Mouse (Mus musculus): Measurements from ENCODE around the gene Aqp9. TPM values are rescaled to one million over a fixed set of nuclear protein-coding genes. Genes with fewer than 3 reads are reported as not detected.
A peak's percentile ranks its signal among the peaks of the same experiment; 100 is the strongest.
"Not testable (repeated sequence)": the region's sequence is repeated elsewhere in the genome, so short reads cannot be mapped to it uniquely, and the experiment has no call there.

The Aqp9 gene
- total RNA-seq, 2 experiments from 2014 or later, result 0.16 to 0.22 TPM

- intact Hi-C loops (cut with DNase I), result no loop called here
- DNase-seq, result no peak
Observed at GRCm38 (mm10) chr9:71150175-71150574, 18.3 kb downstream of the Aqp9 start.

- intact Hi-C loops (cut with DNase I), result no loop called here
- DNase-seq, result no peak
Observed at GRCm38 (mm10) chr9:71148890-71149289, 19.6 kb downstream of the Aqp9 start.

GRCm38 (mm10) chr9:71146210-71146609, 22.3 kb downstream of the Aqp9 start:
- no peak for DNase-seq
- intact Hi-C loops (cut with DNase I), result no loop called here

GRCm38 (mm10) chr9:71140205-71140604, 28.3 kb downstream of the Aqp9 start:
- intact Hi-C loops (cut with DNase I), result no loop called here
- no peak for DNase-seq

GRCm38 (mm10) chr9:71138936-71139335, 29.5 kb downstream of the Aqp9 start:
- DNase-seq, result no peak
- intact Hi-C loops (cut with DNase I), result loop anchor here (10.0 kb wide), 1 partner anchor 486 kb away; no protein-coding TSS in a partner anchor

GRCm38 (mm10) chr9:71137267-71137945, 31.1 kb downstream of the Aqp9 start:
- intact Hi-C loops (cut with DNase I), result loop anchor here (10.0 kb wide), 1 partner anchor 487 kb away; no protein-coding TSS in a partner anchor
- no peak for DNase-seq

GRCm38 (mm10) chr9:71135073-71135472, 33.4 kb downstream of the Aqp9 start:
- intact Hi-C loops (cut with DNase I), result loop anchor here (10.0 kb wide), 1 partner anchor 490 kb away; no protein-coding TSS in a partner anchor
- no peak for DNase-seq

GRCm38 (mm10) chr9:71133190-71133589, 35.3 kb downstream of the Aqp9 start:
- no peak for DNase-seq
- intact Hi-C loops (cut with DNase I), result loop anchor here (10.0 kb wide), 1 partner anchor 492 kb away; no protein-coding TSS in a partner anchor

GRCm38 (mm10) chr9:71131822-71132221, 36.7 kb downstream of the Aqp9 start:
- no peak for DNase-seq
- intact Hi-C loops (cut with DNase I), result loop anchor here (10.0 kb wide), 1 partner anchor 493 kb away; no protein-coding TSS in a partner anchor

GRCm38 (mm10) chr9:71128911-71129310, 39.6 kb downstream of the Aqp9 start:
- peak; percentile 49 to 60 for DNase-seq
- intact Hi-C loops (cut with DNase I), result loop anchor here (10.0 kb wide), 1 partner anchor 56 kb away; no protein-coding TSS in a partner anchor

GRCm38 (mm10) chr9:71126205-71126604, 42.3 kb downstream of the Aqp9 start:
- peak; percentile 7 to 10 for DNase-seq
- intact Hi-C loops (cut with DNase I), result loop anchor here (10.0 kb wide), 1 partner anchor 59 kb away; no protein-coding TSS in a partner anchor

- DNase-seq, result not testable (repeated sequence)
- intact Hi-C loops (cut with DNase I), result loop anchor here (10.0 kb wide), 1 partner anchor 62 kb away; no protein-coding TSS in a partner anchor
Observed at GRCm38 (mm10) chr9:71123095-71123494, 45.4 kb downstream of the Aqp9 start.

- DNase-seq, result no peak
- intact Hi-C loops (cut with DNase I), result loop anchor here (10.0 kb wide), 1 partner anchor 64 kb away; no protein-coding TSS in a partner anchor
Observed at GRCm38 (mm10) chr9:71120924-71121323, 47.6 kb downstream of the Aqp9 start.

- DNase-seq, result peak in 1 of 2 experiments; percentile 10
- intact Hi-C loops (cut with DNase I), result no loop called here
Observed at GRCm38 (mm10) chr9:71113166-71113565, 55.3 kb downstream of the Aqp9 start.

GRCm38 (mm10) chr9:71103521-71103920, 65.0 kb downstream of the Aqp9 start:
- intact Hi-C loops (cut with DNase I), result no loop called here
- no peak for DNase-seq

GRCm38 (mm10) chr9:71094066-71094465, 74.4 kb downstream of the Aqp9 start:
- no peak for DNase-seq
- intact Hi-C loops (cut with DNase I), result no loop called here

GRCm38 (mm10) chr9:71092038-71092437, 76.4 kb downstream of the Aqp9 start:
- intact Hi-C loops (cut with DNase I), result no loop called here
- no peak for DNase-seq

GRCm38 (mm10) chr9:71079201-71079600, 89.3 kb downstream of the Aqp9 start:
- intact Hi-C loops (cut with DNase I), result loop anchor here (10.0 kb wide), 1 partner anchor 664 kb away; no protein-coding TSS in a partner anchor
- no peak for DNase-seq

- intact Hi-C loops (cut with DNase I), result loop anchor here (10.0 kb wide), 1 partner anchor 663 kb away; no protein-coding TSS in a partner anchor
- no peak for DNase-seq
Observed at GRCm38 (mm10) chr9:71077251-71077825, 91.1 kb downstream of the Aqp9 start.

- intact Hi-C loops (cut with DNase I), result loop anchor here (10.0 kb wide), 1 partner anchor 661 kb away; no protein-coding TSS in a partner anchor
- DNase-seq, result no peak
Observed at GRCm38 (mm10) chr9:71076201-71076648, 92.3 kb downstream of the Aqp9 start.

GRCm38 (mm10) chr9:71073831-71074230, 94.7 kb downstream of the Aqp9 start:
- intact Hi-C loops (cut with DNase I), result loop anchor here (2.0 to 10.0 kb wide), 5 partner anchors 97 to 659 kb away; no protein-coding TSS in a partner anchor
- DNase-seq, result peak; percentile 47 to 51

All from heart, postnatal 36 days (tissue).